Mouse (Mus musculus) midbrain, embryonic 13.5 days (tissue): ENCODE data around the gene Wdr54. TPM values are rescaled to one million over a fixed set of nuclear protein-coding genes. Genes with fewer than 3 reads are reported as not detected.
A peak's percentile ranks its signal among the peaks of the same experiment; 100 is the strongest.

ENCODE experiments used
- ATAC-seq: fragments of 200-750 bp; cut with Nextera tagmentation; 2 replicates; pipeline ENCODE4 v1.8.0; 2017; ENCODE audit warnings: mild to moderate bottlenecking, moderate TSS enrichment, moderate library complexity
- H3K27ac ChIP-seq: fragments of 300-500 bp; sonication (generic); 2 replicates; pipeline ENCODE4 v1.5.1; 2015; ENCODE audit warnings: inconsistent platforms, mild to moderate bottlenecking, moderate library complexity
- H3K27me3 ChIP-seq: fragments of 300-500 bp; sonication (generic); 2 replicates; pipeline ENCODE4 v1.6.1; 2015; ENCODE audit warnings: mild to moderate bottlenecking, inconsistent platforms
- H3K36me3 ChIP-seq: fragments of 300-500 bp; sonication (generic); 2 replicates; pipeline ENCODE4 v1.6.1; 2015; ENCODE audit warnings: mild to moderate bottlenecking, inconsistent platforms
- H3K4me1 ChIP-seq: fragments of 300-500 bp; sonication (generic); replicated peaks from 2 replicates; pipeline ENCODE4 v1.6.1; 2015; ENCODE audit warnings: inconsistent platforms
- H3K4me2 ChIP-seq: fragments of 300-500 bp; sonication (generic); replicated peaks from 2 replicates; pipeline ENCODE4 v1.6.1; 2015; ENCODE audit warnings: moderate library complexity, mild to moderate bottlenecking, inconsistent platforms
- H3K4me3 ChIP-seq: fragments of 300-500 bp; sonication (generic); replicated peaks from 2 replicates; pipeline ENCODE4 v1.5.1; 2015; ENCODE audit warnings: mild to moderate bottlenecking, inconsistent platforms
- H3K9ac ChIP-seq: fragments of 300-500 bp; sonication (generic); replicated peaks from 2 replicates; pipeline ENCODE4 v1.6.1; 2015; ENCODE audit warnings: mild to moderate bottlenecking, inconsistent platforms
- H3K9me3 ChIP-seq: fragments of 300-500 bp; sonication (generic); 2 replicates; pipeline ENCODE4 v1.6.1; 2016; ENCODE audit warnings: mild to moderate bottlenecking, inconsistent platforms
- WGBS: fragments of 180-500 bp; shearing (Covaris S2); methylation state at CpG from one replicate; pipeline ENCODE4 v1.1.7; 2015; 5-methylcytosine and 5-hydroxymethylcytosine counted together
- polyA plus RNA-seq: library from polyadenylated mRNA; unstranded; fragments of >200 nt; fragmentation: Nextera tagmentation; extraction: Ambion mirVana; gene quantifications from 2 replicates; pipeline ENCODE4 v1.2.1, GENCODE M21; 2015

The Wdr54 gene
- polyA plus RNA-seq, 1 experiment from 2014 or later = 16.1 TPM

DNA sequence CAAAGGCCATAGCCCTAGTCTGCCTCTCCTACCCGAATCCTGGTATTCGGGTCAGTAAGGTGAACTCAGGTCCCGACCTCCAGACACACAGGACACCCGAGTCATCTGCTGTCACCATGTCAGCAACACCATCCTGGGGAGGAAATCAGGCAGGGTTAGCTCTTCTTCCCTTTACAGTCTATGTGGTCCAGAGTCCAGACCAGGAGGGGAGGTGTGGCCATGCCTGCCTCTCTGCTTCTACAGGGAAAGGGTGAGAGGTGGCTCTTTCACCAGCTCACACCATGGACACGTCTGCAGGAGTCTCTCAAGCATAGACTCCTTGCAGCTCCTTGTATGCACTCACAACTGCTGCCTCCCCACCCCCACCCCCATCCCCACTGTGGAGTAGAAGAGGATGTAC lies 2.7 kb downstream of the Wdr54 start:
- Histone ChIP-seq H3K9me3 (no peaks in the 10 kb centered on the region), H3K4me1 (peaks cover 32% of the 10 kb centered on the region), H3K9ac (no peak overlapping the region), H3K4me2 (no peak overlapping the region), H3K27me3 (no peaks in the 10 kb centered on the region), H3K27ac (no peak overlapping the region), H3K36me3 (peaks cover 23% of the 10 kb centered on the region), H3K4me3 (no peak overlapping the region)
- ATAC-seq = no peak
- 84% methylated on average over 5 of the region's 5 CpGs for WGBS

DNA sequence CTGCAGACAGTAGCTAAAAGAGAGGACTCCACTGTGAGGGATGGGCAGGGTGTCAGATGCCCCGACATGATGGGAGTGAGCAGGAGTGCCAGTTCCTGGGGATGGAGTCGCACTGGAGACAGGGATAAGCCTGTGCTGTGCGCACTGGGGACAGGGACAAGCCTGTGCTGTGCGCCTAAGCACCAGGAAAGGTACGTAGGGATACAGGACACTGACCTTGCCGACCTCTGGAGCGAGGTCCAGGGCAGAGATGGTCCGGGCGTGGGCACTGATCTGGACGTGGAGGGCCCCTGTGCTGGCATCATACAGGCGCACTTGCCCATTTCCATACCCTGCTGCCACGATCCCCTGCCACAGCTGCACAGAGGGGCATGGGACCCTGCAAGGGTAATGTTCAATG lies 3.2 kb downstream of the Wdr54 start:
- ATAC-seq = no peak
- Histone ChIP-seq H3K27ac (no peak overlapping the region), H3K4me3 (no peak overlapping the region), H3K4me1 (peaks cover 32% of the 10 kb centered on the region), H3K27me3 (no peaks in the 10 kb centered on the region), H3K4me2 (no peak overlapping the region), H3K36me3 (peaks cover 26% of the 10 kb centered on the region), H3K9ac (no peak overlapping the region), H3K9me3 (no peaks in the 10 kb centered on the region)
- WGBS = 90% methylated on average over 12 of the region's 12 CpGs

DNA sequence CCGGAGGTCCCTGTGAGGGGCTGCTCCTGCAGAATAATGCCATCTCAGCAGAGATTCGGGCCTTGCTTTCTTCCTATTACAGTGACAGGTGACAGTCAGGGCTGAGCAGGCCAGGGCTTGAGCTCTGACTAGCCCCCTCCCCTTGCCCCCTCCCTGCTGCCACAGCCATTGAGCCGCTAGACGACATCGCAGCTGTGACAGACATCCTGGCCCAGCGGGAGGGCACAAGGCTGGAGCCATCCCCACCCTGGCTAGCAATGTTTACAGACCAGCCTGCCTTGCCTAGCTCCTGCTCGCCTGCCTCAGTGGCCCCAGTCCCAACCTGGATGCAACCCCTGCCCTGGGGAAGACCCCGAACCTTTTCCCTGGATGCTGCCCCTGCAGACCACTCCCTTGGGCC lies 4.5 kb downstream of the Wdr54 start:
- Histone ChIP-seq H3K9me3 (no peaks in the 10 kb centered on the region), H3K27ac (no peak overlapping the region), H3K36me3 (peaks cover 35% of the 10 kb centered on the region), H3K4me2 (no peak overlapping the region), H3K27me3 (no peaks in the 10 kb centered on the region), H3K9ac (peak overlapping the region; percentile 48), H3K4me1 (peaks cover 32% of the 10 kb centered on the region), H3K4me3 (no peak overlapping the region)
- no peak for ATAC-seq
- WGBS = 27% methylated on average over 8 of the region's 8 CpGs

DNA sequence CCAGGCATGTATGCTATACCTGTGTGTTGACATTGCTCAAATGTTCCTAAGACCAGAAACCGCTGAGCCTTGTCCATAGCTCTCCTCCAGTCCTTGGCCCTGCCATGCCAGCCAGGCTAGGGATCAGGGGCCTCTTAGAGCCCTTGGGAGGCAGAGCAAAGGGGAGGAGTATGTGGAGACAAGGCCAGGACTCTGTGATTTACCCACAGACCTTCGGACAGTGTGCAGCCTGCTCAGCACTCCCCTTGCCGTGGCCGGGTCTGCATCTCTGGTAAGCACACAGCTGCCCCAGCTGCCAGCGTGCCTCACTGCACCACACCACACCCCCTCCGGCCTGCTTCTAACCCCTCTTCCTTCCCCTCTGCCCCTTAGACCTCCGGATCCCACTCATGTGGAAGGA lies 8.9 kb downstream of the Wdr54 start:
- Histone ChIP-seq H3K4me1 (peaks cover 18% of the 10 kb centered on the region), H3K9me3 (no peaks in the 10 kb centered on the region), H3K4me2 (no peak overlapping the region), H3K27me3 (no peaks in the 10 kb centered on the region), H3K27ac (no peak overlapping the region), H3K9ac (no peak overlapping the region), H3K36me3 (peaks cover 23% of the 10 kb centered on the region), H3K4me3 (no peak overlapping the region)
- WGBS = 41% methylated on average over 7 of the region's 7 CpGs
- no peak for ATAC-seq

DNA sequence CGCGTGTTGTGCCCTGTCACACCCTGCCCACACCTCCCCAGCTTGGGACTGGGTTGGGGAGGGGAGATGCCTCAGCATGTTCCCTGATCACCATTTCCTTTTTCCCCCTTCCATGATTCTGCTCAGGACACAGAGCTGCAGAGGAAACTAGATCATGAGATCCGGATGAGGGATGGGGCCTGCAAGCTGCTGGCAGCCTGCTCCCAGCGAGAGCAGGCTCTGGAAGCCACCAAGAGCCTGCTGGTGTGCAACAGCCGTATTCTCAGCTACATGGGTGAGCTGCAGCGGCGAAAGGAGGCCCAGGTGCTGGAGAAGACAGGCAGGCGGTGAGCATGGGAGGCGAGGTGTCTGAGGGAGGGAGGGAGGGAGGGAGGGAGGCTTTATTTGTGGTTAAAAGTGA lies 10.4 kb downstream of the Wdr54 start:
- no peak for ATAC-seq
- Histone ChIP-seq H3K4me3 (no peak overlapping the region), H3K9ac (no peak overlapping the region; the same call in 1 of the 2 replicates), H3K4me2 (no peak overlapping the region), H3K9me3 (no peaks in the 10 kb centered on the region), H3K27me3 (0 out of 2 replicates have a peak, but pooled peaks cover 2% of the 10 kb centered on the region), H3K27ac (no peak overlapping the region), H3K4me1 (peaks cover 15% of the 10 kb centered on the region), H3K36me3 (peaks cover 22% of the 10 kb centered on the region)
- 76% methylated on average over 9 of the region's 9 CpGs for WGBS

DNA sequence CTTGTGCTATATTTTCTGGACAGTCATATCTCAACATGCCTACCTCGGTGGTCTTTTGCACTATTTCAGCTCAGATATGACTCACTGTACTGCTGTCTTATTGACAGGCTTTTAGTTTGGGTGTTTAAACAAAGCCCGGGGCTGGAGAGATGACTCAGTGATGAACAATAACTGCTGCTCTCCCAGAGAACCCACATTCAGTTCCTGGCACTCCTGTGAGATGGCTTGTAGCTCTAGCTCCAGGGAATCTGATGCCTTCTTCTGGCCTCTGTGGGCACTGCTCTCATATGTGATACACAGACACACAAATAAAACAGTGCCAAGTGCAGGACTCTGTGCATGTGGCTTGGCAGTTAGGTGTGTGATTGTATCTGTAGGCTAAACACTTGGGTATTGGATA lies 11.0 kb downstream of the Wdr54 start:
- WGBS = 91% methylated on average over 2 of the region's 2 CpGs
- peaks cover 21% of the 10 kb centered on the region for H3K36me3 ChIP-seq
- H3K27ac ChIP-seq = no peak overlapping the region
- peaks cover 15% of the 10 kb centered on the region for H3K4me1 ChIP-seq
- H3K27me3 ChIP-seq = 0 out of 2 replicates have a peak, but pooled peaks cover 2% of the 10 kb centered on the region
- ATAC-seq = no peak
- H3K4me2 ChIP-seq = no peak overlapping the region
- no peaks in the 10 kb centered on the region for H3K9me3 ChIP-seq
- no peak overlapping the region for H3K4me3 ChIP-seq
- H3K9ac ChIP-seq = no peak overlapping the region

DNA sequence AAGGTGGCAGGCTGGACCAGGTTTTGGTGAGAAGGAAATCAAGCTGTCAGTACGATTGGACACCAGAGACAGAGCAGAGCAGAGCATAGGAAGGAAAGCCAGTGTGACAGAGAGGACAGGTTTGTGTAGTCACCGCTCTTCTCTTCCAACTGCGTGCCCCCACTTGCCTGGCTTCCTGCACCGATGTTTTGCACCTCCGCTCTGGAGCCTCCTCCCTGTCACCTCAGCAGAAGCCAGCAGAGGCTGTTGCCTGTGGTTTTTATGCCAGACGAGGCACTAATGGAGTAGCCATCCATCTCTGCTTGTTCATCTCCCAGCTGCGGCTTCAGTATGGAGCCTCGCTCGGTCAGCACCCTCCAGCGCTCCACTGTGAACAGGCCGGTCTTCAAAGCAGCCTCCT lies 13.3 kb downstream of the Wdr54 start:
- WGBS = 51% methylated on average over 11 of the region's 11 CpGs
- ATAC-seq = no peak
- Histone ChIP-seq H3K9ac (no peak overlapping the region), H3K4me2 (peak overlapping the region; percentile 66; the same call in 1 of the 2 replicates), H3K36me3 (peaks cover 9% of the 10 kb centered on the region; the same call in 1 of the 2 replicates), H3K9me3 (no peaks in the 10 kb centered on the region), H3K27ac (no peak overlapping the region), H3K4me1 (peaks cover 31% of the 10 kb centered on the region), H3K4me3 (no peak overlapping the region), H3K27me3 (0 out of 2 replicates have a peak, but pooled peaks cover 2% of the 10 kb centered on the region)

DNA sequence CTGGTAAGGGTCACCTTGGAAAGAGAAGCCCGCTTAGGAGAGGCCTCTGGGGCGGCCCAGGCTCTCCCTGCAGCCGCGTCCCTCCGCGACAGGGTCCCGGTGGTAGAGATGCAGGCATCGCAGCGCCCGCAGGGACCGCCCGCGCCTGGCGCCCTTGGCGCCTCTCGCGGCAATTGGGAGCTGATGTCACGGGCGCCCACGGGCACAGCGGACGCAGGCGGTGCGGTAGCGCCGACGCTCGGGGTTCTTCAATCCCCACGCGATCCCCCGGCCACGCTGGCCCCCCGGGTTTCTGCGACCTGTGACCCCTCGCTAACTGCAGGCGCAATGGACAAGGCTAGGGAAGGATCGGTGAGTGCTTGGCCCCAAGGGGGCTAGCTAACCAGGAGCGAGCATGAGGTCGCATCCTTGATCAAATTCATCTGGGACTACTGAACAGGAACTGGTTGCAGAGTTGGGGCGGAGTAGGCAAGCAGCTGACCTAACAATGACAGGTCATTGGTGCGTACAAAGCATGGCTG lies 13.9 kb downstream of the Wdr54 start:
- no peaks in the 10 kb centered on the region for H3K9me3 ChIP-seq
- 2% methylated on average over 41 of the region's 41 CpGs for WGBS
- 0 out of 2 replicates have a peak, but pooled peaks cover 4% of the 10 kb centered on the region for H3K36me3 ChIP-seq
- H3K27me3 ChIP-seq = 0 out of 2 replicates have a peak, but pooled peaks cover 2% of the 10 kb centered on the region
- ATAC-seq = no peak
- H3K4me1 ChIP-seq = peaks cover 37% of the 10 kb centered on the region
- H3K4me3 ChIP-seq = peak overlapping the region; percentile 37
- no peak overlapping the region for H3K27ac ChIP-seq
- H3K4me2 ChIP-seq = peak overlapping the region; percentile 66
- H3K9ac ChIP-seq = peak overlapping the region; percentile 65

DNA sequence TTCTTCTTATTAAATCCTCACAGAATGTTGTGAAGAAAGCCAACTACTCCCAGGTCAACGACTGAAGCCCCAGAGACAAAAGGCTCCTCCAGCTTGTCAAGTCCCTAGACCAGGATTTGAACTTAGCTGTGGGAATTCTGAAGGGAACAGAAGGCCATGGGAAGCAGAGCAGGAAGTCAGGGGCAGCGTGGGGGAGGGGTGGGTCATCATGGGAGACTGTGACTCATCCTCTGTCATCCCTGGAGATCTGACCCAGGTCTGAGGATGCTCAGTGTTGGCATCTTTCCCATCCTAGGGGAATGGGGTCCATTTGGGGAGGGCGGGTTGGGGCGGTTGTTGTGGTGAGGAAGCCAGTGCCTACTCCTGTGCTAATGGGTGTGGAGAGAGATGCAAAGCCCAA lies 14.6 kb downstream of the Wdr54 start:
- H3K9me3 ChIP-seq = no peaks in the 10 kb centered on the region
- H3K4me1 ChIP-seq = peaks cover 43% of the 10 kb centered on the region
- 0 out of 2 replicates have a peak, but pooled peaks cover 2% of the 10 kb centered on the region for H3K27me3 ChIP-seq
- no peak overlapping the region; the same call in 1 of the 2 replicates for H3K4me3 ChIP-seq
- 29% methylated on average over 4 of the region's 4 CpGs for WGBS
- H3K27ac ChIP-seq = no peak overlapping the region
- H3K9ac ChIP-seq = peak overlapping the region; percentile 65
- H3K4me2 ChIP-seq = peak overlapping the region; percentile 66
- no peak for ATAC-seq
- 0 out of 2 replicates have a peak, but pooled peaks cover under 1% of the 10 kb centered on the region for H3K36me3 ChIP-seq

DNA sequence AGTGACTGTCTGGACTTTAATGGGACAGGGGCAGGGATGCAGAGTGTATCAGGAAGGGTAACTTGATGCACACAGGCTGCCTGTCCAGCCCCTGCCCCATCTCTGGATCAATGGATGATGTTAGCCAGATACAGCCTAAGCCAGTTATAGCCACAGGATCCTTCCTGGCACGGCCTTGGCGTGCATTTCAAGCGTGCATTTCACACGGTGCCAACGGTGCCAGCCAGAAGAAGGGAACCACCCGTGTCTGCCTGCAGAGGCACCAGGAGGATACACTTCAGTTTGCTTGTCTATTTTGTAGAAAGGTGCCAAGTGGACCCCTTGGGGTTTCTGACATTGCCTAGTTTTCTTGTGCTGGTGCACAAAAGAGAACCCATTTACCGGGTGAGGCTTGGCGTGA lies 16.2 kb downstream of the Wdr54 start:
- no peak overlapping the region for H3K4me3 ChIP-seq
- ATAC-seq = no peak
- H3K9me3 ChIP-seq = no peaks in the 10 kb centered on the region
- peaks cover 18% of the 10 kb centered on the region for H3K27me3 ChIP-seq
- WGBS = 96% methylated on average over 8 of the region's 8 CpGs
- H3K27ac ChIP-seq = no peak overlapping the region
- no peak overlapping the region for H3K4me2 ChIP-seq
- peaks cover 55% of the 10 kb centered on the region for H3K4me1 ChIP-seq
- H3K9ac ChIP-seq = no peak overlapping the region
- no peaks in the 10 kb centered on the region for H3K36me3 ChIP-seq

DNA sequence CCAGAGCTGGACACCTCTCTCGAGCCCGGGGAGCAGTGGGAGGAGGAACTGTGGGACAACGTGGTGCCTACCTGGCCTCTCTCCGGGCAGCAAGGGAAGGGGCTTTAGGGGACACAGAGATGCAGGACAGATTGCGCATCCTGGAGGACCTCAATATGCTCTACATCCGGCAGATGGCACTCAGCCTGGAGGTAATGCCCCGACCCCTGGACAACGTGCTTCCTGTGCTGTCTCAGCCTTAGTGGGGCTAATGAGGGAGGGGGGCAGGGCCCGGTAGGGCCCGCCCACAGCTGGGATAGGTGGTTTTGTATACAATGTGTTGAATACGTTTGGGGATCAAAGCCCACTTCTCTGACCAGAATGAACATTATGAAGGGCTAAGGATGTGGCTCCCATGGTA lies 18.1 kb downstream of the Wdr54 start:
- no peaks in the 10 kb centered on the region for H3K9me3 ChIP-seq
- peak; percentile 29 for ATAC-seq
- H3K4me1 ChIP-seq = peaks cover 54% of the 10 kb centered on the region
- peaks cover 21% of the 10 kb centered on the region for H3K27me3 ChIP-seq
- H3K9ac ChIP-seq = peak overlapping the region; percentile 80
- WGBS = under 1% methylated on average over 11 of the region's 11 CpGs
- peak overlapping the region; percentile 93 for H3K27ac ChIP-seq
- H3K36me3 ChIP-seq = no peaks in the 10 kb centered on the region
- H3K4me2 ChIP-seq = peak overlapping the region; percentile 67
- peak overlapping the region; percentile 47 for H3K4me3 ChIP-seq

DNA sequence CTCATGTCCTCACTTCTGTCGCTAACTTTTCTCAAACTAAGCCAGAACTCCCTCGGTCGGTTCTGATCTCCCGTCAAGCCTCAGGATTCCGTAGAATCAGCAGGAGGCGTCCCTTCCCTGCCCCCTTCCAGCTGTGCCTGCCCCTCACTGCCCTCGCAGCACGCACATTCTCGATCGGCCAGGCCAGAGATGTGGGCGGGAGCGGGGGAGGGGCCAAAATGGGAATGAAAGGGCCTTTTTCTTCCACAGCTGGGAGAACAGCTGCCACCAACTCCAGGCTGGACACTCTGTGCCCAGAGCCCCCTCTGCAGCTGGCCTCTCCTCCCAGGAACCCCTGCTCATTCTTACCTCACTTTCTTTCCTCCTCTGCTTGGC lies 18.6 kb downstream of the Wdr54 start:
- no peaks in the 10 kb centered on the region for H3K36me3 ChIP-seq
- WGBS = 2% methylated on average over 12 of the region's 12 CpGs
- peak overlapping the region; percentile 80 for H3K9ac ChIP-seq

More for the DNA sequence above, 18.6 kb downstream of the Wdr54 start:
- peak overlapping the region; percentile 47 for H3K4me3 ChIP-seq
- peaks cover 50% of the 10 kb centered on the region for H3K4me1 ChIP-seq
- peak overlapping the region; percentile 93 for H3K27ac ChIP-seq
- H3K9me3 ChIP-seq = no peaks in the 10 kb centered on the region
- peaks cover 21% of the 10 kb centered on the region for H3K27me3 ChIP-seq
- ATAC-seq = peak; percentile 65
- peak overlapping the region; percentile 67 for H3K4me2 ChIP-seq
